Mouse (Mus musculus): ENCODE measurements around the gene Cacna1c. TPM values are rescaled to one million over a fixed set of nuclear protein-coding genes. Genes with fewer than 3 reads are reported as not detected.

Cacna1c gene
- polyA plus RNA-seq, 1 experiment from 2014 or later, result 0.30 TPM

- Histone ChIP-seq H3K36me3 (ENCODE audit: control insufficient read depth, insufficient read depth) (no peaks in the 10 kb centered on the region), H3K4me3 (ENCODE audit: low read depth, low read length) (no peak overlapping the region), H3K27me3 (ENCODE audit: control insufficient read depth, insufficient read depth, low read depth, low read length) (no peaks in the 10 kb centered on the region), H3K9ac (ENCODE audit: low read depth, low read length) (no peak overlapping the region), H3K4me2 (ENCODE audit: low read depth, low read length) (no peak overlapping the region), H3K4me1 (ENCODE audit: control insufficient read depth, low read depth, low read length) (no peaks in the 10 kb centered on the region), H3K9me3 (replicated peaks; ENCODE audit: control insufficient read depth, low read length) (no peaks in the 10 kb centered on the region), H3K27ac (ENCODE audit: low read length) (no peak overlapping the region)
- ATAC-seq (ENCODE audit: low read depth), result no peak
- 51% methylated on average over 2 of the region's 2 CpGs for WGBS (ENCODE audit: insufficient replicate concordance)
Measured at GRCm38 (mm10) chr6:119099333-119099732, 96.9 kb downstream of the Cacna1c start.

DNA sequence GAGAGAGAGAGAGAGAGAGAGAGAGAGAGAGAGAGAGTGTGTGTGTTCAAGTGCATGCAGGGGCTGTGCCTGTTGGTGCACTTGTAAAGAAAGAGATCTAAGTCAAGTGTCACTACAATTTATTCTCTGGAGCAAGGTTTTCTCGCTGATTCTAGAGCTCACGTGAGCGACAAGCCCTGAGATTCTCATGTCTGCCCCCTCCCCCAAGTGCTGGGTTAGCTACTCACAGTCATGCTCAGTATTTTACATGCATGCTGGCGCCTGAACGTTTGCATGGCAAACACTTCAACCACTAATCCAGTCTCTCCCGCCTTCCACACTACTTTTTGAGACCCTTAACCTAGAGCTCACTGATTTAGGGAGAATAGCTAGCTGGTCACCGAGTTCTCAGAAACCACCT is 99.7 kb downstream of the Cacna1c start:
- Histone ChIP-seq H3K9ac (ENCODE audit: low read depth, low read length) (no peak overlapping the region), H3K36me3 (ENCODE audit: control insufficient read depth, insufficient read depth) (no peaks in the 10 kb centered on the region)

DNA sequence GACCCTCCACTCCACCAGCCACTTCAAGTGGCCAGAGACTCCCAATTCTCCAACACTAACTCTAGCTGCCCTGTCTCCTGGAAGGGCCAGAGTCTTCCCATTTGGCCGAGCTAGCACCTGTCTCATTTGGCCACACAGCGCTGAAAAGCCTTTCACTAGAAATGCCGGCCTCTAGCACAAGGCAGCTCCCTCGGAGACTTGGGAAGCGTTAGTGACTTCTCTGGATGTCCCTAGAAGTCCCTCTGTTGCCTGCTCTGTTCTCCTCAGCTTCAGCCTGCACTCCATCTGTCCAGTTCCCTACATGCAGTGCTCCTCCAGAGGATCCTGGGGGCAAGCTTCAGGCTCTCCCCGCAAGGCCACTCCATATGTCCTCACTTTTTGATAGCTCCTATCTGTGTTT is 101.1 kb downstream of the Cacna1c start:
- Histone ChIP-seq H3K36me3 (ENCODE audit: control insufficient read depth, insufficient read depth) (no peaks in the 10 kb centered on the region), H3K4me2 (ENCODE audit: low read depth, low read length) (no peak overlapping the region), H3K4me1 (ENCODE audit: control insufficient read depth, low read depth, low read length) (no peaks in the 10 kb centered on the region), H3K9ac (ENCODE audit: low read depth, low read length) (no peak overlapping the region), H3K27ac (ENCODE audit: low read length) (no peak overlapping the region), H3K27me3 (ENCODE audit: control insufficient read depth, insufficient read depth, low read depth, low read length) (no peaks in the 10 kb centered on the region), H3K4me3 (ENCODE audit: low read depth, low read length) (no peak overlapping the region), H3K9me3 (replicated peaks; ENCODE audit: control insufficient read depth, low read length) (no peaks in the 10 kb centered on the region)
- WGBS (ENCODE audit: insufficient replicate concordance), result 63% methylated on average over 6 of the region's 6 CpGs
- ATAC-seq (ENCODE audit: low read depth), result no peak

More for the DNA sequence above, 99.7 kb downstream of the Cacna1c start:
- no peak for ATAC-seq (ENCODE audit: low read depth)
- Histone ChIP-seq H3K27me3 (ENCODE audit: control insufficient read depth, insufficient read depth, low read depth, low read length) (no peaks in the 10 kb centered on the region), H3K4me1 (ENCODE audit: control insufficient read depth, low read depth, low read length) (no peaks in the 10 kb centered on the region), H3K4me3 (ENCODE audit: low read depth, low read length) (no peak overlapping the region), H3K27ac (ENCODE audit: low read length) (no peak overlapping the region), H3K4me2 (ENCODE audit: low read depth, low read length) (no peak overlapping the region), H3K9me3 (replicated peaks; ENCODE audit: control insufficient read depth, low read length) (no peaks in the 10 kb centered on the region)
- WGBS (ENCODE audit: insufficient replicate concordance), result 52% methylated on average over 7 of the region's 7 CpGs

DNA sequence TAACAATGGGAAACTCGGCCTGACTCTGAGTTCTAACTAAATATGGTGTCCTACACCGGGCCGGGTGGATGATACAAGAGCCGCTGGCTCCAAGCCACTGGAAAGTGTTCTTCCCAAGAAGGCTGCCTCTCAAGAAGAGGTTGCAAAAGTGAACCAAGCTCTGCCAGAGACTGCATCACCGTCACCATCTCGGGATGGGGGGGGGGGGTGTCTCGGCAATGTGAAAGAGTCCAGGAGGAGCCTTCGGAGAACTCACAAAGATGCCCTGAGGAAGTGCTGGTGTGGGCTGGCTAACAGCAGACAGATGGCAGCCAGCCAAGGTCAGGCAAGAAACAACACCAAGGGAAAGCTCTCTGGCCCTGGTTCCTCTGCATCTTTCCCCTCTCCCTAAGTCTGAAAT is 107.0 kb downstream of the Cacna1c start:
- Histone ChIP-seq H3K4me3 (ENCODE audit: low read depth, low read length) (no peak overlapping the region), H3K36me3 (ENCODE audit: control insufficient read depth, insufficient read depth) (no peaks in the 10 kb centered on the region), H3K9ac (ENCODE audit: low read depth, low read length) (no peak overlapping the region), H3K9me3 (replicated peaks; ENCODE audit: control insufficient read depth, low read length) (no peaks in the 10 kb centered on the region), H3K4me1 (ENCODE audit: control insufficient read depth, low read depth, low read length) (no peaks in the 10 kb centered on the region), H3K27me3 (ENCODE audit: control insufficient read depth, insufficient read depth, low read depth, low read length) (no peaks in the 10 kb centered on the region; the same call in 1 of the 2 replicates), H3K27ac (ENCODE audit: low read length) (no peak overlapping the region), H3K4me2 (ENCODE audit: low read depth, low read length) (no peak overlapping the region)
- 75% methylated on average over 8 of the region's 8 CpGs for WGBS (ENCODE audit: insufficient replicate concordance)
- no peak for ATAC-seq (ENCODE audit: low read depth)

DNA sequence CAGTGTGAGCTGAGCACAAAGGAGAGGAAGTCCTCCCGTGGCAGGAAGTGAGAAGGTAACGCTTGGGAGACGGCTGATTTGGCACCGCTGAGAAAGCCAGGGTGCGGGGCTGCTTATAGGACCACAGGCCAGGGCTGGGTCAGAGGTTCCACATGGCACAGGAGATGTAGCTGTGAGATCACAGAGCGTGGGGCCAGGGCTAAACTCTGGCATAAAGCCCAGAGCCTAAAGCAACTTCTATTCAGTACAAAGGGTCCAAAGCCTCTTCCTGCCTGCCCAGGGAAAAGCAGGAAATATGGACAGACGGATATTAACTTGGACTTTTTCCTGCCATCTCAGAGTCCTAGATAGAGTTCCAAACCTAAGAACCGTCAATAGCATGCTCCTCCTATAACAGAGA is 107.8 kb downstream of the Cacna1c start:
- Histone ChIP-seq H3K4me3 (ENCODE audit: low read depth, low read length) (no peak overlapping the region), H3K9ac (ENCODE audit: low read depth, low read length) (no peak overlapping the region), H3K4me2 (ENCODE audit: low read depth, low read length) (no peak overlapping the region), H3K27ac (ENCODE audit: low read length) (no peak overlapping the region), H3K9me3 (replicated peaks; ENCODE audit: control insufficient read depth, low read length) (no peaks in the 10 kb centered on the region), H3K36me3 (ENCODE audit: control insufficient read depth, insufficient read depth) (no peaks in the 10 kb centered on the region), H3K27me3 (ENCODE audit: control insufficient read depth, insufficient read depth, low read depth, low read length) (no peaks in the 10 kb centered on the region; the same call in 1 of the 2 replicates), H3K4me1 (ENCODE audit: control insufficient read depth, low read depth, low read length) (no peaks in the 10 kb centered on the region)
- ATAC-seq (ENCODE audit: low read depth), result no peak
- 38% methylated on average over 8 of the region's 8 CpGs for WGBS (ENCODE audit: insufficient replicate concordance)

DNA sequence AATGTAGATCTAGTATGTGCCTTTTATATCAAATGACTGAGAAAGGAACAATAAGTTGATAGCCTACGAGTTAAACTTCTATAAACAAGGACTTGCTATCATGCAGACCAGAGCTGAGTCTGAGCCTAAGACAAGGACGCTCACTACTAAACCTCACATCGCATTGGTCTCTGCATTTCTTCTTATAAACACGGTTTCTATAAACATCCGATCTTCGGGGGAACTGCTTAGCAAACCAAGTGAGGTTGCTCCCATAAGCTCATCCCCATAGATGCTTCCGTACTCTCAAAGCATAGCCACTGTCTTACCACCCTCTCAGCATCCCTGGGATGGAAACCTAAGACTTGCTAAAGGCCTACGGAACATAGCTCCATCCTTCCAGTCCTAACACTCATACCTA is 108.3 kb downstream of the Cacna1c start:
- no peaks in the 10 kb centered on the region; the same call in 1 of the 2 replicates for H3K27me3 ChIP-seq (ENCODE audit: control insufficient read depth, insufficient read depth, low read depth, low read length)
- no peak overlapping the region for H3K27ac ChIP-seq (ENCODE audit: low read length)
- no peak overlapping the region for H3K4me3 ChIP-seq (ENCODE audit: low read depth, low read length)
- no peak overlapping the region for H3K4me2 ChIP-seq (ENCODE audit: low read depth, low read length)
- no peak overlapping the region for H3K9ac ChIP-seq (ENCODE audit: low read depth, low read length)
- no peaks in the 10 kb centered on the region for H3K4me1 ChIP-seq (ENCODE audit: control insufficient read depth, low read depth, low read length)
- H3K9me3 ChIP-seq (replicated peaks; ENCODE audit: control insufficient read depth, low read length), result no peaks in the 10 kb centered on the region
- no peaks in the 10 kb centered on the region for H3K36me3 ChIP-seq (ENCODE audit: control insufficient read depth, insufficient read depth)
- no peak for ATAC-seq (ENCODE audit: low read depth)
- WGBS (ENCODE audit: insufficient replicate concordance), result 64% methylated on average over 8 of the region's 8 CpGs

- Histone ChIP-seq H3K4me1 (ENCODE audit: control insufficient read depth, low read depth, low read length) (no peaks in the 10 kb centered on the region), H3K9ac (ENCODE audit: low read depth, low read length) (no peak overlapping the region), H3K27me3 (ENCODE audit: control insufficient read depth, insufficient read depth, low read depth, low read length) (no peaks in the 10 kb centered on the region; the same call in 1 of the 2 replicates), H3K36me3 (ENCODE audit: control insufficient read depth, insufficient read depth) (no peaks in the 10 kb centered on the region), H3K9me3 (replicated peaks; ENCODE audit: control insufficient read depth, low read length) (no peaks in the 10 kb centered on the region), H3K4me3 (ENCODE audit: low read depth, low read length) (no peak overlapping the region), H3K4me2 (ENCODE audit: low read depth, low read length) (no peak overlapping the region), H3K27ac (ENCODE audit: low read length) (no peak overlapping the region)
- 49% methylated on average over 3 of the region's 3 CpGs for WGBS (ENCODE audit: insufficient replicate concordance)
- no peak for ATAC-seq (ENCODE audit: low read depth)
Measured at GRCm38 (mm10) chr6:119085789-119086188, 110.4 kb downstream of the Cacna1c start.

- Histone ChIP-seq H3K4me1 (ENCODE audit: control insufficient read depth, low read depth, low read length) (no peaks in the 10 kb centered on the region), H3K9ac (ENCODE audit: low read depth, low read length) (no peak overlapping the region), H3K27me3 (ENCODE audit: control insufficient read depth, insufficient read depth, low read depth, low read length) (no peaks in the 10 kb centered on the region; the same call in 1 of the 2 replicates), H3K27ac (ENCODE audit: low read length) (no peak overlapping the region), H3K36me3 (ENCODE audit: control insufficient read depth, insufficient read depth) (no peaks in the 10 kb centered on the region), H3K4me3 (ENCODE audit: low read depth, low read length) (no peak overlapping the region), H3K4me2 (ENCODE audit: low read depth, low read length) (no peak overlapping the region), H3K9me3 (replicated peaks; ENCODE audit: control insufficient read depth, low read length) (no peaks in the 10 kb centered on the region)
- WGBS (ENCODE audit: insufficient replicate concordance), result 71% methylated on average over 9 of the region's 9 CpGs
- ATAC-seq (ENCODE audit: low read depth), result no peak
Measured at GRCm38 (mm10) chr6:119084532-119084931, 111.7 kb downstream of the Cacna1c start.

DNA sequence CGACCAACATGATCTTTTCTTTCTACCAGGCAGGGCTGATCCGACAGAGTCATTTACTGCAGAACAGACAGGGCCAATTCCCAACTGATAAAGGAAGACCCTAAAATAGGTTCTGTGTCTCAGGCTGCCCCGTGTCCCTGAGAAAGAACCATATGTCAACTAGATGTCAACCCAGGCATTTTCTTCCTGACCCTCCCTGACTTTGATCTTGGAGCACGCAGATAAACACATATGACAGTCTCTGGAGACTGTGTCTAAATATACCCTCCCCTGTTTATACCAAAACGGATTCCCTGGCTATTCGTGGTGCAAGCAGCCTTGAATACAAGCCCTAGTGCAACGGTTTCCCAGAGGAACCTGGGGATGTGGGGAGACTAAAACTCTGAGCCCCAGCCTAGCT is 112.7 kb downstream of the Cacna1c start:
- Histone ChIP-seq H3K4me3 (ENCODE audit: low read depth, low read length) (no peak overlapping the region), H3K9ac (ENCODE audit: low read depth, low read length) (no peak overlapping the region), H3K36me3 (ENCODE audit: control insufficient read depth, insufficient read depth) (no peaks in the 10 kb centered on the region), H3K27ac (ENCODE audit: low read length) (no peak overlapping the region), H3K4me1 (ENCODE audit: control insufficient read depth, low read depth, low read length) (no peaks in the 10 kb centered on the region), H3K9me3 (replicated peaks; ENCODE audit: control insufficient read depth, low read length) (no peaks in the 10 kb centered on the region), H3K27me3 (ENCODE audit: control insufficient read depth, insufficient read depth, low read depth, low read length) (no peaks in the 10 kb centered on the region; the same call in 1 of the 2 replicates), H3K4me2 (ENCODE audit: low read depth, low read length) (no peak overlapping the region)
- no peak for ATAC-seq (ENCODE audit: low read depth)
- WGBS (ENCODE audit: insufficient replicate concordance), result 49% methylated on average over 7 of the region's 7 CpGs

Measured in liver, embryonic 16.5 days (tissue).